Mouse (Mus musculus): ENCODE data around the gene Spata2.

The Spata2 gene

GRCm38 (mm10) chr2:167496437-167496836 lies 3.8 kb upstream of the Spata2 start:
- no peak for TF ChIP-seq GATA4 (IDR thresholded peaks at IDR 0.05; ENCODE audit: insufficient replicate concordance, low read length)

- TF ChIP-seq GATA4 (IDR thresholded peaks at IDR 0.05; ENCODE audit: insufficient replicate concordance, low read length) = no peak
Observed at GRCm38 (mm10) chr2:167491757-167492708, 654 bp downstream of the Spata2 start, which contains the start of gene Rnf114. Rnf114 (plus strand) TSS chr2:167492645.

DNA sequence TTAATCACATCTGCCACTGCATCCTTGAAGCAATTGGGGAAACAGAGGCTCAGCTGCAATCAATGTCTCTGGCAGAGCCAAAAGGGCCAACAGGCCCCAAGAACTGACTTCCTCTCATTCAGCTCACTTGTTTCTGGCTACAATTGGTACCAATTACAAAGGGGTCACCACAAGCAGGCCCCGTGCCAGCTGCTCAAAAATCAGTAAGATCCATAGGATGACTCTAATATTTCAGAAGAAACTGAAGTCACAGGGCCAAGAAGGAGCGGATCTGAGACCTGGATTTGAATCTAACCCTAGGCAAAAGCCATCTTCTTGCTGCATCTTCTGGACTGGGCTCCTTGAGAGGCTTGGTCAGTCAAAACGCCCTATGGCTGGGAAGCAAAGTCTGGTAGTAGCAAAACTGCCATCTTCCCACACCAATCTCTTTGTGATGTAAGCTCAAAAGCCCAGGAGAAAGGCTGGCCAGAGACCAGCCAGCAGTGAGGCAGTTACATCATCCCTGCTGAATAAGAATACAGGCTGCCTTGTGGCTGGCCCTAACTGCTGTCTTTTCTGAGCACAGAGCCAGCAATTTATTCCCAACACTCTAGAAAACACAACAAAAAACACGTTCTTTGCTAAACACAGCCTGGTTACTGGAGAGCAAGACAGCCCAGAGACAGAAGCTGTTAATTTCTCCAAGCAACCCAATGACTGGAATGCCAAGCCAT lies 1.7 kb downstream of the Spata2 start:
- no peak for TF ChIP-seq GATA4 (IDR thresholded peaks at IDR 0.05; ENCODE audit: insufficient replicate concordance, low read length)

GRCm38 (mm10) chr2:167487994-167488393 lies 4.7 kb downstream of the Spata2 start:
- no peak for TF ChIP-seq GATA4 (IDR thresholded peaks at IDR 0.05; ENCODE audit: insufficient replicate concordance, low read length)

GRCm38 (mm10) chr2:167487551-167487950 lies 5.1 kb downstream of the Spata2 start:
- no peak for TF ChIP-seq GATA4 (IDR thresholded peaks at IDR 0.05; ENCODE audit: insufficient replicate concordance, low read length)

- TF ChIP-seq GATA4 (IDR thresholded peaks at IDR 0.05; ENCODE audit: insufficient replicate concordance, low read length) = no peak
Observed at GRCm38 (mm10) chr2:167486573-167486972, 6.1 kb downstream of the Spata2 start.

GRCm38 (mm10) chr2:167485501-167486377 lies 6.9 kb downstream of the Spata2 start:
- no peak for TF ChIP-seq GATA4 (IDR thresholded peaks at IDR 0.05; ENCODE audit: insufficient replicate concordance, low read length)

DNA sequence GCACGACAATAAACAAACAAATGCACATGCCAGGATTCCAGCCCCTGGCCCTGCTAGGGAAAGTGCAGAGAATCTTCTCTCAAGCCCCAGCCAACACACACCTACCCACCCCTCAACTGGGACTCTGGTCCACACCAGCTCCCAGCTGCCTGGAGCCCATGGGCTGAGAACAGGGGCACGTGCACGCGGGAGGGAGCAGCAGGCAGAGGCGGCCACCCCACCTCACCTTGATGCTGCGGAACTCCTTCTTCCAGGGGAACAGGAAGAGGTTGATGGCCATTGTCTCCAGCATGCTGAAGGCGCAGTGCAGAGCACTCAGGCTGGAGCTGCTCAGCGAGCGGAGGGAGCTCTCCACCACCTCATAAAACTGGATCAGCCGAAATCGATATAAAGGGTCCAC lies 7.8 kb downstream of the Spata2 start:
- TF ChIP-seq GATA4 (IDR thresholded peaks at IDR 0.05; ENCODE audit: insufficient replicate concordance, low read length) = no peak

DNA sequence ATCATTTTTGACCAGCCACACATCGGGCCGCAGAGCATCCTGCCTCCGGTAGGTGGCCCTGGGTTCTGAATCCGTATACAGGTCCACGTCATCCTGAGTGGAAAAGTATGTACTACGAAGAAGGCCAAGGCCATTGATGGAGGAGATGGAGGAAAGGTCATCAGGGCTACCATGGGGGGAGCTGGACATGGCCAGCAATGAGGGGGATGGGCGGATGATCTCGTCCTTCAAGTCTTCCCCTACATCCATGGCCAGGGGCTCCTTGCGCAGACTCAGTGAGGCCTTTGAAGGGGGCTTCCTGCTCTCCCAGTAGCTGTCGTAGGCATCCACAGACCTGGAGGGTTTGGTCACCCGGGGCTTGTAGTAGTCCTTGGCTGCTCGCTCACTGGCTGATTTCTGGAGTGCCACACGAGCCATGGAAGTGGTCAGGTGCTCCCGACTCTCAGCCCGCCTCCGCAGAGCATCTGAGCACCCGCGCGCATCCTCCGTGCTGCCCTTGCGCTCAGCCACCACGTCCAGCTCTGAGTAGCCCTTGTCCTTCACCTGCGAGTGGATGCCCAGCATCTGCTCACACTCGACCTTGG lies 8.8 kb downstream of the Spata2 start:
- TF ChIP-seq GATA4 (IDR thresholded peaks at IDR 0.05; ENCODE audit: insufficient replicate concordance, low read length) = no peak

GRCm38 (mm10) chr2:167483081-167483826 lies 9.4 kb downstream of the Spata2 start:
- TF ChIP-seq GATA4 (IDR thresholded peaks at IDR 0.05; ENCODE audit: insufficient replicate concordance, low read length) = peak; percentile 55; the same call in 1 of the 2 replicates

GRCm38 (mm10) chr2:167482681-167483080 lies 10.0 kb downstream of the Spata2 start:
- no peak for TF ChIP-seq GATA4 (IDR thresholded peaks at IDR 0.05; ENCODE audit: insufficient replicate concordance, low read length)

DNA sequence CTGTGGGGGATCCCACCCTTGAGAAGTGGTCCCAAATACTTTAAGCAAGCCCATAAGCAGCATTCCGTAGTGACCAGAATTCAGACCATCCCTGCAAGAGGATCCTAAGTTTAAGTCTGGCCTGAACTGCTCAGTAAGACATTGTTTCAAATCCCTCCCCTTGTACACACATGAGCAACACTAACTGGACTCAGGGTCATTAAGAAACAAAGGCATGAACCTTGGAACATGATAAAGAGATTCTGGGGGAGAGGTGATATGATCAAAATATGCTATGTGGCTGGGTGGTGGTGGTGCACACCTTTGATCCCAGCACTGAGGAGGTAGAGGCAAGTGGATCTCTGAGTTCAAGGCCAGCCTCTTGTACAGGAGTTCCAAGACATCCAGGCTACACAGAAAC lies 13.2 kb downstream of the Spata2 start:
- TF ChIP-seq GATA4 (IDR thresholded peaks at IDR 0.05; ENCODE audit: insufficient replicate concordance, low read length) = no peak

DNA sequence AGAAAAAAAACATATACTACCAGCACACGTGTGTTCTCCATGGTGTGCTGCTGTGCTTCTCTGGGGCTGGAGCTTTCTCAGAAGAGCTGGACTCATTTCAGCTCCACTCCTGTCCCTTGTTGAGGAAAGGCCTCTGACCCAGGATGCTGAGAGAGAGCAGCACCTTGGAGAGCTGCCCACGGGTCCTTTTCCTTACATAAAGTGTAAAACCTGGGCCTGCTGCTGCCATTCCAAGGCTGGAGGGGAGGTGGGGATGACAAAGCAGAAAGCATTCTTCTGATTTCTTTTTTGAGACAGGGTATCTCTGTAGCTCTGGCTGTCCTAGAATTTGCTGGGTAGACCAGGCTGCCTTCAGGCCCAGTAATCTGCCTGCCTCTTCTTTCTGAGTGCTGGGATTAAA lies 14.6 kb downstream of the Spata2 start:
- no peak for TF ChIP-seq GATA4 (IDR thresholded peaks at IDR 0.05; ENCODE audit: insufficient replicate concordance, low read length)

GRCm38 (mm10) chr2:167476762-167477161 lies 15.9 kb downstream of the Spata2 start:
- no peak for TF ChIP-seq GATA4 (IDR thresholded peaks at IDR 0.05; ENCODE audit: insufficient replicate concordance, low read length)

Data from liver, adult (tissue).